Mouse (Mus musculus) Patski (cell line): ENCODE measurements around the gene Tmcc2. TPM values are rescaled to one million over a fixed set of nuclear protein-coding genes. Genes with fewer than 3 reads are reported as not detected.
A peak's percentile ranks its signal among the peaks of the same experiment; 100 is the strongest.

ENCODE experiments used
- ATAC-seq: fragments of 100-300 bp; one replicate; pipeline ENCODE4 v1.8.0; 2021
- CTCF ChIA-PET: fragments of 350-600 bp; sonication (Branson Sonifier 250); formaldehyde crosslinking; loops from one replicate; lab custom pipeline; 2022; ENCODE audit warnings: inconsistent platforms; lab: Charles Lee
- POLR2A ChIA-PET: fragments of 350-600 bp; sonication (Branson Sonifier 250); formaldehyde crosslinking; loops from one replicate; lab custom pipeline; 2022; ENCODE audit warnings: antibody characterized with exemption, inconsistent platforms; lab: Charles Lee
- DNase-seq: peaks from one replicate; pipeline ENCODE4 v3.0.0-alpha.2; 2011; ENCODE audit warnings: low read depth, low spot score
- H3K27me3 ChIP-seq: fragments of 371-371 bp; one replicate; pipeline ENCODE4 v1.5.1; 2021
- CTCF ChIP-seq: fragments of 100-300 bp; IDR thresholded peaks from one replicate; pipeline ENCODE4 v1.5.1; 2021
- in situ Hi-C: fragments of 300-500 bp; cut with MboI; formaldehyde crosslinking; loops from 3 replicates; pipeline ENCODE4 v1.11.1; 2018; ENCODE audit warnings: low pct_unique_long_range_greater_than_20kb, mixed read lengths
- polyA plus RNA-seq: library from polyadenylated mRNA; unstranded; gene quantifications from one replicate; pipeline ENCODE4 v1.2.3, GENCODE M21; 2021

Tmcc2 gene
- polyA plus RNA-seq, 1 experiment from 2014 or later: 12.2 TPM

GRCm38 (mm10) chr1:132396705-132397104 is 5.6 kb upstream of the Tmcc2 start:
- ATAC-seq (no peak), DNase-seq (no peak)
- peaks cover 17% of the 10 kb centered on the region for H3K27me3 ChIP-seq
- CTCF ChIA-PET: interaction anchor here (0.8 kb wide), 1 partner anchor 11 kb away, joined by 3 read pairs; no protein-coding TSS in a partner anchor
- POLR2A ChIA-PET: no interaction called here
- TF ChIP-seq CTCF: no peak
- in situ Hi-C loops: no loop called here

GRCm38 (mm10) chr1:132392872-132393271 is 1.8 kb upstream of the Tmcc2 start:
- CTCF ChIA-PET: interaction anchor here (0.8 to 1.5 kb wide), 3 partner anchors 9 to 88 kb away, joined by 3 to 4 read pairs (median 3); partner anchors contain the start of gene Dstyk
- in situ Hi-C loops: no loop called here

GRCm38 (mm10) chr1:132391580-132392022 is 520 bp upstream of the Tmcc2 start:
- POLR2A ChIA-PET: interaction anchor here (0.6 to 1.4 kb wide), 4 partner anchors 26 to 93 kb away, joined by 3 to 4 read pairs (median 3); partner anchors contain the start of gene Dstyk
- in situ Hi-C loops: no loop called here
- CTCF ChIA-PET: interaction anchor here (1.5 kb wide), 1 partner anchor 25 kb away, joined by 4 read pairs; the partner anchor contains the start of gene Dstyk

More at GRCm38 (mm10) chr1:132392872-132393271, 1.8 kb upstream of the Tmcc2 start:
- H3K27me3 ChIP-seq: peaks cover 5% of the 10 kb centered on the region
- TF ChIP-seq CTCF: no peak
- no peak for DNase-seq
- ATAC-seq: no peak
- POLR2A ChIA-PET: interaction anchor here (0.7 to 0.8 kb wide), 2 partner anchors 84 to 226 kb away, joined by 3 to 5 read pairs; partner anchors contain the start of gene Rbbp5

GRCm38 (mm10) chr1:132389886-132390585 is 1.0 kb downstream of the Tmcc2 start:
- ATAC-seq (no peak), DNase-seq (no peak)
- in situ Hi-C loops: no loop called here
- H3K27me3 ChIP-seq: peaks cover 5% of the 10 kb centered on the region
- no peak for TF ChIP-seq CTCF
- CTCF ChIA-PET: interaction anchor here (1.2 to 1.7 kb wide), 7 partner anchors 12 to 136 kb away, joined by 3 to 7 read pairs (median 3); partner anchors contain the start of gene Dstyk
- POLR2A ChIA-PET: interaction anchor here (0.6 to 1.3 kb wide), 3 partner anchors 8 to 265 kb away, joined by 3 to 4 read pairs (median 4); no protein-coding TSS in a partner anchor

More at GRCm38 (mm10) chr1:132391580-132392022, 520 bp upstream of the Tmcc2 start:
- ATAC-seq (peak; percentile 81), DNase-seq (no peak)
- no peak for TF ChIP-seq CTCF
- peaks cover 5% of the 10 kb centered on the region for H3K27me3 ChIP-seq

GRCm38 (mm10) chr1:132388813-132389803 is 2.0 kb downstream of the Tmcc2 start:
- ChIA-PET POLR2A (interaction anchor here (1.3 kb wide), 1 partner anchor 7 kb away, joined by 4 read pairs; no protein-coding TSS in a partner anchor), CTCF (interaction anchor here (1.2 to 1.6 kb wide), 7 partner anchors 15 to 137 kb away, joined by 3 to 7 read pairs (median 3); partner anchors contain the start of gene Dstyk)
- DNase-seq (no peak), ATAC-seq (no peak)
- in situ Hi-C loops: no loop called here
- TF ChIP-seq CTCF: no peak
- H3K27me3 ChIP-seq: no peaks in the 10 kb centered on the region

GRCm38 (mm10) chr1:132387943-132388342 is 3.1 kb downstream of the Tmcc2 start:
- no peak for DNase-seq
- no peaks in the 10 kb centered on the region for H3K27me3 ChIP-seq
- CTCF ChIA-PET: interaction anchor here (1.1 to 1.6 kb wide), 3 partner anchors 14 to 53 kb away, joined by 3 to 4 read pairs (median 3); partner anchors contain the start of gene Dstyk
- no peak for ATAC-seq
- in situ Hi-C loops: no loop called here
- TF ChIP-seq CTCF: no peak
- POLR2A ChIA-PET: interaction anchor here (0.5 kb wide), 1 partner anchor 227 kb away, joined by 3 read pairs; no protein-coding TSS in a partner anchor

GRCm38 (mm10) chr1:132386266-132386665 is 4.8 kb downstream of the Tmcc2 start:
- ChIA-PET POLR2A (no interaction called here), CTCF (no interaction called here)
- in situ Hi-C loops: no loop called here
- DNase-seq (no peak), ATAC-seq (no peak)
- no peaks in the 10 kb centered on the region for H3K27me3 ChIP-seq
- TF ChIP-seq CTCF: no peak

GRCm38 (mm10) chr1:132385711-132386110 is 5.4 kb downstream of the Tmcc2 start:
- ATAC-seq (no peak), DNase-seq (no peak)
- no peaks in the 10 kb centered on the region for H3K27me3 ChIP-seq
- in situ Hi-C loops: no loop called here
- ChIA-PET POLR2A (interaction anchor here (0.9 kb wide), 1 partner anchor 32 kb away, joined by 5 read pairs; the partner anchor contains the start of gene Dstyk), CTCF (interaction anchor here (1.6 kb wide), 1 partner anchor 11 kb away, joined by 4 read pairs; no protein-coding TSS in a partner anchor)
- no peak for TF ChIP-seq CTCF

- no peak for TF ChIP-seq CTCF
- POLR2A ChIA-PET: interaction anchor here (0.9 kb wide), 1 partner anchor 32 kb away, joined by 5 read pairs; the partner anchor contains the start of gene Dstyk
- CTCF ChIA-PET: interaction anchor here (1.6 kb wide), 1 partner anchor 11 kb away, joined by 4 read pairs; no protein-coding TSS in a partner anchor
- ATAC-seq: peak; percentile 12
- no peaks in the 10 kb centered on the region for H3K27me3 ChIP-seq
- in situ Hi-C loops: no loop called here
- no peak for DNase-seq
These were observed 5.8 kb downstream of the Tmcc2 start for GRCm38 (mm10) chr1:132385266-132385665.
